ENCODE assay signal across 29 mouse cellular contexts in genomic region chr7:80796258-80796657, GRCm38 (mm10). TPM values are rescaled to one million over a fixed set of nuclear protein-coding genes. Genes with fewer than 3 reads are reported as not detected.
DNase-seq lines count a peak whose midpoint lies in the region; ATAC-seq and TF ChIP-seq lines count a peak whose summit lies in the region.
"Had no signal": no experiment of that assay in that cellular context is flagged by ENCODE, and none has a peak within 500 bp of the region (broad histone marks: within the 10 kb centered on the region; RNA-seq: fewer than 3 reads in every experiment).

No protein-coding gene starts in this region.

- H3K36me3 ChIP-seq in heart, embryonic 15.5 days = peaks cover 37% of the 10 kb centered on the region
- peaks cover 61% of the 10 kb centered on the region for H3K36me3 ChIP-seq in heart, embryonic 12.5 days
- peaks cover 27% of the 10 kb centered on the region for H3K36me3 ChIP-seq in lung, embryonic 15.5 days
- H3K36me3 ChIP-seq in limb, embryonic 14.5 days (ENCODE audit: control insufficient read depth, insufficient read depth, low read length) = peaks cover 31% of the 10 kb centered on the region
- H3K36me3 ChIP-seq in hindbrain, embryonic 16.5 days (ENCODE audit: control insufficient read depth, insufficient read depth, low read length) = peaks cover 22% of the 10 kb centered on the region

- H3K9me3 ChIP-seq in heart, embryonic 15.5 days (replicated peaks) = no peaks in the 10 kb centered on the region
- 0 out of 2 replicates have a peak, but pooled peaks cover 4% of the 10 kb centered on the region for H3K9me3 ChIP-seq in heart, embryonic 12.5 days (replicated peaks)
- no peaks in the 10 kb centered on the region for H3K9me3 ChIP-seq in lung, embryonic 15.5 days
- no peaks in the 10 kb centered on the region for H3K9me3 ChIP-seq in limb, embryonic 14.5 days (ENCODE audit: control insufficient read depth, low read length)
- H3K9me3 ChIP-seq in hindbrain, embryonic 16.5 days (ENCODE audit: control insufficient read depth, low read length) = no peaks in the 10 kb centered on the region
- H3K9me3 ChIP-seq: megakaryocyte, embryonic 14.5 days; neural tube, embryonic 13.5 days had no signal

- H3K4me2 ChIP-seq in heart, embryonic 15.5 days = no peak overlapping the region
- no peak overlapping the region for H3K4me2 ChIP-seq in heart, embryonic 12.5 days
- peak overlapping the region; percentile 17; the same call in 1 of the 2 replicates for H3K4me2 ChIP-seq in lung, embryonic 15.5 days
- no peak overlapping the region for H3K4me2 ChIP-seq in limb, embryonic 14.5 days (replicated peaks; ENCODE audit: low read depth, low read length, severe bottlenecking)
- H3K4me2 ChIP-seq in hindbrain, embryonic 16.5 days (ENCODE audit: low read length) = no peak overlapping the region
- H3K4me2 ChIP-seq: embryonic facial prominence, embryonic 12.5 days; heart, embryonic 11.5 days; liver, embryonic 13.5 days; neural tube, embryonic 13.5 days had no signal

- no peak overlapping the region for H3K9ac ChIP-seq in heart, embryonic 15.5 days
- no peak overlapping the region for H3K9ac ChIP-seq in heart, embryonic 12.5 days
- H3K9ac ChIP-seq in lung, embryonic 15.5 days = no peak overlapping the region
- H3K9ac ChIP-seq in limb, embryonic 14.5 days (ENCODE audit: low read depth, low read length, severe bottlenecking) = no peak overlapping the region
- no peak overlapping the region for H3K9ac ChIP-seq in hindbrain, embryonic 16.5 days (ENCODE audit: low read depth, low read length)
- H3K9ac ChIP-seq: embryonic facial prominence, embryonic 12.5 days; liver, embryonic 13.5 days; neural tube, embryonic 13.5 days had no signal

- H3K4me1 ChIP-seq in heart, embryonic 15.5 days (replicated peaks) = peaks cover 32% of the 10 kb centered on the region
- peaks cover 21% of the 10 kb centered on the region for H3K4me1 ChIP-seq in heart, embryonic 12.5 days (replicated peaks)
- peaks cover 39% of the 10 kb centered on the region for H3K4me1 ChIP-seq in lung, embryonic 15.5 days
- H3K4me1 ChIP-seq in limb, embryonic 14.5 days (ENCODE audit: control insufficient read depth, insufficient read depth, low read length) = no peaks in the 10 kb centered on the region
- H3K4me1 ChIP-seq in hindbrain, embryonic 16.5 days (ENCODE audit: control insufficient read depth, insufficient read depth, low read depth, low read length) = no peaks in the 10 kb centered on the region
- H3K4me1 ChIP-seq: hindbrain, embryonic 10.5 days; liver, embryonic 13.5 days; neural tube, embryonic 13.5 days had no signal

- peak; percentile 53 for DNase-seq in gastrocnemius, adult 18-20 months (ENCODE audit: low spot score)
- no peak for DNase-seq in gastrocnemius, postnatal 4 days (ENCODE audit: low spot score in 2 of 2)
- no peak for DNase-seq in lung, postnatal 4 days
- no peak for DNase-seq in limb, embryonic 14.5 days (ENCODE audit: low spot score)
- DNase-seq: adrenal gland, postnatal 10 days; cerebellum, adult 18-20 months; cerebellum, postnatal 14 days; gastrocnemius, postnatal 36 days; left cerebral cortex, postnatal 4 days; liver, embryonic 13.5 days; lung, postnatal 14 days; midbrain, embryonic 14.5 days; retina, postnatal 1 day; right cerebral cortex, postnatal 25 days; thymus, postnatal 25 days had no signal

- TF ChIP-seq POLR2A in limb, embryonic 14.5 days (IDR thresholded peaks at IDR 0.05; ENCODE audit: borderline replicate concordance, extremely low read depth, insufficient read depth, insufficient read length) = no peak

- H3K27ac ChIP-seq in heart, embryonic 15.5 days = 0 out of 2 replicates have a peak overlapping the region, but pooled peaks have one; percentile 28
- H3K27ac ChIP-seq in heart, embryonic 12.5 days (ENCODE audit: poor library complexity, severe bottlenecking) = no peak overlapping the region
- H3K27ac ChIP-seq in lung, embryonic 15.5 days = peak overlapping the region; percentile 90
- peak overlapping the region; percentile 2; the same call in 1 of the 2 replicates for H3K27ac ChIP-seq in limb, embryonic 14.5 days (replicated peaks; ENCODE audit: low read depth, low read length)
- H3K27ac ChIP-seq in hindbrain, embryonic 16.5 days (ENCODE audit: low read depth, low read length) = no peak overlapping the region
- H3K27ac ChIP-seq: embryonic facial prominence, embryonic 12.5 days; hindbrain, embryonic 10.5 days; hindbrain, postnatal 0 days; kidney, postnatal 0 days; liver, embryonic 13.5 days; neural tube, embryonic 13.5 days had no signal

- WGBS in heart, embryonic 15.5 days = 86% methylated on average over 6 of the region's 6 CpGs
- 90% methylated on average over 6 of the region's 6 CpGs for WGBS in heart, embryonic 12.5 days
- WGBS in lung, embryonic 15.5 days = 65% methylated on average over 6 of the region's 6 CpGs
- WGBS in limb, embryonic 14.5 days = 73% methylated on average over 6 of the region's 6 CpGs
- 93% methylated on average over 6 of the region's 6 CpGs for WGBS in hindbrain, embryonic 16.5 days

- no peak for ATAC-seq in heart, embryonic 15.5 days (replicated peaks; ENCODE audit: insufficient number of reproducible peaks, insufficient read depth, low FRiP score, low read depth)
- no peak for ATAC-seq in heart, embryonic 12.5 days (ENCODE audit: insufficient number of reproducible peaks, low FRiP score)
- no peak for ATAC-seq in lung, embryonic 15.5 days (ENCODE audit: borderline replicate concordance, extremely low read depth, low FRiP score, low TSS enrichment)
- no peak for ATAC-seq in limb, embryonic 14.5 days (ENCODE audit: low FRiP score, low read depth)
- no peak for ATAC-seq in hindbrain, embryonic 16.5 days
- ATAC-seq: forebrain, embryonic 14.5 days; hindbrain, postnatal 0 days; intestine, postnatal 0 days had no signal

- H3K27me3 ChIP-seq in heart, embryonic 15.5 days = no peaks in the 10 kb centered on the region
- no peaks in the 10 kb centered on the region for H3K27me3 ChIP-seq in heart, embryonic 12.5 days (replicated peaks)
- no peaks in the 10 kb centered on the region for H3K27me3 ChIP-seq in lung, embryonic 15.5 days
- H3K27me3 ChIP-seq in limb, embryonic 14.5 days (ENCODE audit: control insufficient read depth, insufficient read depth, low read length) = no peaks in the 10 kb centered on the region
- H3K27me3 ChIP-seq in hindbrain, embryonic 16.5 days (replicated peaks; ENCODE audit: control insufficient read depth, insufficient read depth, low read length) = no peaks in the 10 kb centered on the region
- H3K27me3 ChIP-seq: embryonic facial prominence, embryonic 12.5 days; liver, embryonic 13.5 days; megakaryocyte, embryonic 14.5 days; neural tube, embryonic 13.5 days had no signal

- no peak overlapping the region for H3K4me3 ChIP-seq in heart, embryonic 15.5 days
- H3K4me3 ChIP-seq in heart, embryonic 12.5 days = no peak overlapping the region
- no peak overlapping the region for H3K4me3 ChIP-seq in lung, embryonic 15.5 days
- no peak overlapping the region for H3K4me3 ChIP-seq in limb, embryonic 14.5 days (replicated peaks; ENCODE audit: low read length)
- H3K4me3 ChIP-seq in hindbrain, embryonic 16.5 days (ENCODE audit: low read length) = no peak overlapping the region
- H3K4me3 ChIP-seq: embryonic facial prominence, embryonic 12.5 days; hindbrain, embryonic 10.5 days; liver, embryonic 13.5 days; megakaryocyte, embryonic 14.5 days; myocyte; neural tube, embryonic 13.5 days had no signal

RNA-seq across cellular contexts. Expression of gene Iqgap1, which starts 29.5 kb away (rescaled TPM):
- total RNA-seq in gastrocnemius, adult 18-20 months (2021) = 10 to 100 TPM; 12.1 to 16.8 TPM
- 10 to 100 TPM; 80.1 to 83.1 TPM for total RNA-seq in gastrocnemius, postnatal 4 days (2021)
- polyA plus RNA-seq in heart, embryonic 15.5 days (2015; fragmentation: Nextera tagmentation; extraction: Ambion mirVana) = 35.6 and 49.4 TPM in 2 replicates
- polyA plus RNA-seq in heart, embryonic 12.5 days (2016; fragmentation: Nextera tagmentation; extraction: Ambion mirVana) = 41.3 and 42.0 TPM in 2 replicates
- 107 and 115 TPM in 2 replicates for polyA plus RNA-seq in lung, embryonic 15.5 days (2015; fragmentation: Nextera tagmentation; extraction: Ambion mirVana)
- 43.9 and 48.4 TPM in 2 replicates for polyA plus RNA-seq in limb, embryonic 14.5 days (2012; rRNA removed)
- 88.5 and 93.2 TPM in 2 replicates for polyA plus RNA-seq in limb, embryonic 14.5 days (2014; fragmentation: Nextera tagmentation; extraction: Ambion mirVana)
- 19.2 and 20.7 TPM in 2 replicates for polyA plus RNA-seq in hindbrain, embryonic 16.5 days (2015; fragmentation: Nextera tagmentation; extraction: Ambion mirVana)

Comparison
In these comparisons a context has a peak if more than half of its experiments do, and no peak if none do; other contexts are left out.
1. H3K27ac ChIP-seq: peak in heart, embryonic 15.5 days (single experiment), lung, embryonic 15.5 days (single experiment) and limb, embryonic 14.5 days (single experiment); none in heart, embryonic 12.5 days (single experiment) and hindbrain, embryonic 16.5 days (single experiment).